ENCODE assay signal across 22 mouse cellular contexts in genomic region chr4:40649111-40649510, GRCm38 (mm10). TPM values are rescaled to one million over a fixed set of nuclear protein-coding genes. Genes with fewer than 3 reads are reported as not detected.
DNase-seq lines count a peak whose midpoint lies in the region; ATAC-seq and TF ChIP-seq lines count a peak whose summit lies in the region.
"Had no signal": no experiment of that assay in that cellular context is flagged by ENCODE, and none has a peak within 500 bp of the region (broad histone marks: within the 10 kb centered on the region; RNA-seq: fewer than 3 reads in every experiment).

No protein-coding gene starts in this region.

- DNase-seq in cerebellum, adult 18-20 months = no peak
- peak; percentile 9 to 12 for DNase-seq in right cerebral cortex, adult 2 months (ENCODE audit: low spot score in 2 of 2)
- DNase-seq in right cerebral cortex, postnatal 4 days = no peak
- peak; percentile 20 to 24 for DNase-seq in adrenal gland, postnatal 36 days
- DNase-seq in layer of hippocampus, adult 11-12 months (ENCODE audit: low spot score) = no peak
- no peak for DNase-seq in layer of hippocampus, adult 2 months (ENCODE audit: low spot score in 2 of 2)
- DNase-seq: B cell, adult 2 months; cerebellum, postnatal 14 days; heart, postnatal 4 days; kidney, adult 11 months; kidney, postnatal 14 days; layer of hippocampus, adult 9-11 months; lung, adult 18-20 months; midbrain, embryonic 14.5 days; thymus, adult 2 months had no signal

- no peak for TF ChIP-seq CTCF in layer of hippocampus, adult 2 months (conservative IDR thresholded peaks at IDR 0.05)

- H3K27me3 ChIP-seq in kidney, embryonic 15.5 days = no peaks in the 10 kb centered on the region
- H3K27me3 ChIP-seq: forebrain, embryonic 13.5 days; limb, embryonic 15.5 days; neural tube, embryonic 15.5 days had no signal

- H3K36me3 ChIP-seq in kidney, embryonic 15.5 days = no peaks in the 10 kb centered on the region
- H3K36me3 ChIP-seq: limb, embryonic 15.5 days; neural tube, embryonic 15.5 days had no signal

- H3K9ac ChIP-seq in kidney, embryonic 15.5 days = no peak overlapping the region
- H3K9ac ChIP-seq: forebrain, embryonic 13.5 days; limb, embryonic 15.5 days; neural tube, embryonic 15.5 days had no signal

- ATAC-seq in cerebellum, adult (ENCODE audit: insufficient number of reproducible peaks, low FRiP score, low TSS enrichment) = 0 out of 2 replicates have a peak, but pooled peaks have one; percentile 36
- no peak for ATAC-seq in kidney, embryonic 15.5 days (replicated peaks; ENCODE audit: low FRiP score)
- ATAC-seq: forebrain, embryonic 13.5 days; hindbrain, postnatal 0 days had no signal

- no peak overlapping the region for H3K27ac ChIP-seq in kidney, embryonic 15.5 days
- H3K27ac ChIP-seq in layer of hippocampus, adult 2 months = no peak overlapping the region
- H3K27ac ChIP-seq: forebrain, embryonic 13.5 days; hindbrain, postnatal 0 days; limb, embryonic 15.5 days; neural tube, embryonic 15.5 days had no signal

- H3K9me3 ChIP-seq in kidney, embryonic 15.5 days (replicated peaks) = no peaks in the 10 kb centered on the region
- H3K9me3 ChIP-seq: forebrain, embryonic 13.5 days; limb, embryonic 15.5 days; neural tube, embryonic 15.5 days had no signal

- H3K4me1 ChIP-seq in kidney, embryonic 15.5 days = no peaks in the 10 kb centered on the region
- H3K4me1 ChIP-seq: forebrain, embryonic 13.5 days; limb, embryonic 15.5 days; neural tube, embryonic 15.5 days had no signal

- no peak overlapping the region for H3K4me3 ChIP-seq in kidney, embryonic 15.5 days (replicated peaks)
- no peak overlapping the region for H3K4me3 ChIP-seq in layer of hippocampus, adult 2 months
- H3K4me3 ChIP-seq: forebrain, embryonic 13.5 days; limb, embryonic 15.5 days; myocyte; neural tube, embryonic 15.5 days had no signal

- no peak overlapping the region for H3K4me2 ChIP-seq in kidney, embryonic 15.5 days
- H3K4me2 ChIP-seq: forebrain, embryonic 13.5 days; limb, embryonic 15.5 days; neural tube, embryonic 15.5 days had no signal

- WGBS in kidney, embryonic 15.5 days = 73% methylated on average over 5 of the region's 5 CpGs

RNA-seq across cellular contexts. Expression of gene Aptx, which starts 53.9 kb away (rescaled TPM):
- total RNA-seq in adrenal gland, postnatal 36 days (2021) = 10 to 100 TPM; 14.4 to 23.2 TPM
- polyA plus RNA-seq in kidney, embryonic 15.5 days (2015; fragmentation: Nextera tagmentation; extraction: Ambion mirVana) = 23.9 and 30.6 TPM in 2 replicates
- 10 to 100 TPM; 26.8 to 29.0 TPM for total RNA-seq in layer of hippocampus, adult 2 months (2021)

Comparison
In these comparisons a context has a peak if more than half of its experiments do, and no peak if none do; other contexts are left out.
1. DNase-seq: peak in right cerebral cortex, adult 2 months (2 of 2) and adrenal gland, postnatal 36 days (2 of 2); none in cerebellum, adult 18-20 months (0 of 2), right cerebral cortex, postnatal 4 days (single experiment), layer of hippocampus, adult 11-12 months (single experiment) and layer of hippocampus, adult 2 months (0 of 2).